Mouse (Mus musculus) kidney, postnatal 0 days (tissue): ENCODE data around the gene C77080. TPM values are rescaled to one million over a fixed set of nuclear protein-coding genes. Genes with fewer than 3 reads are reported as not detected.
A peak's percentile ranks its signal among the peaks of the same experiment; 100 is the strongest.

Experiments used
- ATAC-seq: fragments of 200-750 bp; cut with Nextera tagmentation; replicated peaks from 2 replicates; pipeline ENCODE4 v1.8.0; 2017; ENCODE audit warnings: low read depth, moderate number of reproducible peaks, moderate TSS enrichment, moderate library complexity; ENCODE audit not compliant: low FRiP score
- DNase-seq: peaks from one replicate; pipeline ENCODE4 v3.0.0-alpha.2; 2016; ENCODE audit warnings: low spot score
- H3K27ac ChIP-seq: fragments of 300-500 bp; sonication (generic); 2 replicates; pipeline ENCODE4 v1.5.1; 2014; ENCODE audit warnings: mild to moderate bottlenecking
- H3K27me3 ChIP-seq: fragments of 300-500 bp; sonication (generic); 2 replicates; pipeline ENCODE4 v1.6.1; 2014; ENCODE audit warnings: low read length, mixed read lengths; ENCODE audit not compliant: insufficient read depth
- H3K36me3 ChIP-seq: fragments of 300-500 bp; sonication (generic); 2 replicates; pipeline ENCODE4 v1.6.1; 2014; ENCODE audit warnings: low read length, mixed read lengths; ENCODE audit not compliant: insufficient read depth
- H3K4me1 ChIP-seq: fragments of 300-500 bp; sonication (generic); replicated peaks from 2 replicates; pipeline ENCODE4 v1.6.1; 2014; ENCODE audit warnings: antibody characterized with exemption, low read length, mixed read lengths; ENCODE audit not compliant: insufficient read depth
- H3K4me2 ChIP-seq: fragments of 300-500 bp; sonication (generic); 2 replicates; pipeline ENCODE4 v1.6.1; 2014; ENCODE audit warnings: mild to moderate bottlenecking, low read length, moderate library complexity, mixed read lengths
- H3K4me3 ChIP-seq: fragments of 300-500 bp; sonication (generic); replicated peaks from 2 replicates; pipeline ENCODE4 v1.5.1; 2014; ENCODE audit warnings: low read depth, low read length
- H3K9ac ChIP-seq: fragments of 300-500 bp; sonication (generic); 2 replicates; pipeline ENCODE4 v1.6.1; 2014; ENCODE audit warnings: low read depth, low read length
- H3K9me3 ChIP-seq: fragments of 300-500 bp; sonication (generic); replicated peaks from 2 replicates; pipeline ENCODE4 v1.6.1; 2016; ENCODE audit warnings: low read length, inconsistent platforms, mixed read lengths
- CTCF ChIP-seq: IDR thresholded peaks from 2 replicates; pipeline ENCODE4 v1.5.1; 2016; ENCODE audit warnings: antibody characterized with exemption, low read depth, mild to moderate bottlenecking, moderate library complexity
- WGBS: fragments of 180-500 bp; shearing (Covaris S2); extraction: QIAGEN DNeasy Blood & Tissue Kit; methylation state at CpG from one replicate; pipeline ENCODE4 v1.1.7; 2014; 5-methylcytosine and 5-hydroxymethylcytosine counted together
- polyA plus RNA-seq: library from polyadenylated mRNA; unstranded; fragments of >200 nt; fragmentation: Nextera tagmentation; extraction: Ambion mirVana; gene quantifications from 2 replicates; pipeline ENCODE4 v1.2.1, GENCODE M21; 2015

The C77080 gene
- polyA plus RNA-seq, 1 experiment from 2014 or later: 11.3 TPM

DNA sequence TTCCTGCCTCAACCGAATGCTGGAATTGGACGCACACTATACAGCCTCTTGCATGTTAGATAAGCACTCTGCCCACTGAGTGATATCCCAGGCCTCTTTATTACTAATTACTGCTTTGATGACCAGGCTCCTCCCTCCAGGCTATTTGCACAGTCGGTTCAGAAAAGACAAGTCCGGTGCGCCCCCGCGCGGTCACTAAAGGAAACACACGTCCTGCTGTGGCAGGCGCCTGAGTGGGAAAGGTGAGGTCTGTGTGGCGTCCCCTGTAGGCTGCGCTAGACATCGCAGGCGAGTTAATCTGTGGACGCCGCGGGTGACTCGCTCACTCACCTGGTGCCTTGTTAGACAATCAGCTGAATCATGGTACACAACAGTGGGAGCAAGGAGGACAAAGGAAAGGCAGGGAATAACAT, 15.3 kb upstream of the C77080 start:
- H3K27ac ChIP-seq: no peak overlapping the region
- H3K4me2 ChIP-seq: no peak overlapping the region
- peak; percentile 97 for DNase-seq
- no peak overlapping the region for H3K9ac ChIP-seq
- ATAC-seq: peak; percentile 46; the same call in 1 of the 2 replicates
- WGBS: under 1% methylated on average over 18 of the region's 18 CpGs
- peak; percentile 100 for TF ChIP-seq CTCF
- no peaks in the 10 kb centered on the region for H3K27me3 ChIP-seq
- H3K4me3 ChIP-seq: no peak overlapping the region
- no peaks in the 10 kb centered on the region; the same call in 1 of the 2 replicates for H3K4me1 ChIP-seq
- no peaks in the 10 kb centered on the region for H3K9me3 ChIP-seq
- no peaks in the 10 kb centered on the region for H3K36me3 ChIP-seq

DNA sequence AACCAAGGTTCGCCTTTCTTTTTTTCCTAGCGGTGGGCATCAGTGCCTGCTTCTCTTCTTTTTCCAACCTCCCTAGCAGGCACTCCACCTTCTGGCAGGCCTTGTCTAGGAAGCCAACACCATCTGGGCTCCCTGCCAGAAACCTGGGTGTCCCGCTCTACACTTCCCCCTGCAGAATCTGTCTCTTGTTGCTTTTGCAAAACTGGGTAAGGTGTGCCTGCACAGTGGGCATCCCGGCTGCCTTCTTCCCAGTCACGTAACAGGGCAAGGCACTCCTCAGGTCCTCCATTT, 11.5 kb upstream of the C77080 start:
- H3K27ac ChIP-seq: peak overlapping the region; percentile 68
- no peaks in the 10 kb centered on the region for H3K27me3 ChIP-seq
- no peaks in the 10 kb centered on the region; the same call in 1 of the 2 replicates for H3K4me1 ChIP-seq
- ATAC-seq (peak; percentile 27; the same call in 1 of the 2 replicates), DNase-seq (peak; percentile 69)
- H3K4me2 ChIP-seq: no peak overlapping the region; the same call in 1 of the 2 replicates
- H3K9me3 ChIP-seq: no peaks in the 10 kb centered on the region
- TF ChIP-seq CTCF: peak; percentile 59
- no peak overlapping the region for H3K9ac ChIP-seq
- H3K36me3 ChIP-seq: no peaks in the 10 kb centered on the region
- no peak overlapping the region for H3K4me3 ChIP-seq
- WGBS: 49% methylated on average over 5 of the region's 5 CpGs

DNA sequence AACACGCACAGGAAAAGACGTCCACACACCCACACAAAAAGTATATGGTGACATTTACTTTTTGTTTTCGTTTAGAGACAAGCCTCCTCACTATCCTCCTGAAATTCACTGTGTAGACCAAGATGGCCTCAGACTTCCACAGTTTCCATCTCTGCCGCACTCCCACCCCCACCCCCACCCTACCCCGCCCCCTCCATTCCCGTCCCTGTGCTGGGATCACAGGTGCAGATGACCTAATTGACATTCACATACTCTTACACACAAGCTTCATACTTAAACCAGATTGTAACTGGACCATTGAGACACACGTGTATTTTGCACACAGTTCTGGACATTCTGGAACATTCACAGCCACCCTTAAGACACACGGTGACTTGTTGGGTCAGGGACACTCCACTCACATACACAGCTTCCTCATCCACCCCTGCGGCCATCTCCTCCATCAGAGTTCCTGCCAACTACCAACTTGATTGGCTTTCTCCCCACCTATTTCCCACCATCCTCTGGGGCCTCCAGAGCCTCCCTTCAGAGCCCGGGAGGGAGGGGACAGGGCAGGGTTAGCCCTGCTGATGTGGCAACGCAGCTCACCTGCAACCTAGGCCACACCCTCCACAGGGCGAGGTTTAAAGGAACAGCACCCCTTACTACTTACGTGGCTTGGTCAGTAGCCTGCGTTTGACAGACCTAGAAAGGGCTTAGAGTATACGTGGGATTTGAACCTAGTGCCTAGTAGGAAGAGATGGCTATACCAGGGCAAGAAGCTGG, 11.0 kb upstream of the C77080 start:
- H3K4me3 ChIP-seq: no peak overlapping the region

DNA sequence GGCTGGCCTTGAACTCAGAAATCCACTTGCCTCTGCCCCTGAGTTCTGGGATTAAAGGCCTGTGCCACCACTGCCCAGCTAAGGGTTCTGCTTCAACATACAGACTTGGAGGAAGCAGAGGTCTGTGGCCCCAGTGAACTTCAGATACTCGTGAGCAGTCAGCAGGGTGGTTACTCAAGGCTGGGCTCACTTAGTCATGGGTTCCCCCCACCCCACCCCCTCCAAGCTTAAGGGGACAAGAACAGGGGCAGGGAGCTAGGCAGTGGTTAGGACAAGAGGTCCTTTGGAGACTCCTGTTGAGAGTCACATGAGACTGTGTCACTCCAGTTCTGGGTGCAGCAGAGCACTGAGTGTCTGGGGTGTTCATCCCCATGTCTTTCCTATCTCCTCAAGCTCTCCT, 7.5 kb upstream of the C77080 start:
- ATAC-seq (no peak), DNase-seq (no peak)
- no peaks in the 10 kb centered on the region for H3K27me3 ChIP-seq
- H3K4me3 ChIP-seq: no peak overlapping the region
- no peak overlapping the region for H3K27ac ChIP-seq
- H3K4me1 ChIP-seq: peaks cover 2% of the 10 kb centered on the region
- 46% methylated on average over 1 of the region's 1 CpGs for WGBS
- no peaks in the 10 kb centered on the region for H3K9me3 ChIP-seq
- H3K9ac ChIP-seq: no peak overlapping the region
- no peak overlapping the region for H3K4me2 ChIP-seq
- TF ChIP-seq CTCF: no peak
- no peaks in the 10 kb centered on the region for H3K36me3 ChIP-seq

More for the DNA sequence above, 11.0 kb upstream of the C77080 start:
- no peak overlapping the region for H3K9ac ChIP-seq
- H3K4me1 ChIP-seq: no peaks in the 10 kb centered on the region; the same call in 1 of the 2 replicates
- H3K36me3 ChIP-seq: no peaks in the 10 kb centered on the region
- TF ChIP-seq CTCF: no peak
- ATAC-seq: peak; percentile 86
- 24% methylated on average over 15 of the region's 15 CpGs for WGBS
- no peaks in the 10 kb centered on the region for H3K27me3 ChIP-seq
- H3K9me3 ChIP-seq: no peaks in the 10 kb centered on the region
- peak overlapping the region; percentile 68 for H3K27ac ChIP-seq
- DNase-seq: no peak
- peak overlapping the region; percentile 13; the same call in 1 of the 2 replicates for H3K4me2 ChIP-seq

DNA sequence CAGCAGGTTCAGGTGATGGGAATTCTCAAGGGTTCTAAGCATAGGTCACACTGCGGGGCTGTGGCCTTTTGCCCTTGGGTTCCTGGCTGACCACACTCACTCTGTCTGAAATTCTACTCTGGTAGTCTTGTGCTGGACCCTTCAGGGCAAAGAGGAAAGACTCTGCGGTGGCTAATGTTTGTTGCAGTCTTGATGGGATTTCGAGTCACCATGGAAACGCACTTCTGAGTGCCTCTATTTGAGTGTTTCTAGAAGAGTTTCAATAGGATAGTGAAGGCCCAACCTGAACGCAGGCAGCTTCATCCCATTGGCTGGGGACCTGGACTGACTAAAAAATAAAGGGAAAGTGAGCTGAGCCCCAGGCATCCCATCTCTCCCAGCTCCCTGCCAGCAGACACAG, 5.6 kb upstream of the C77080 start:
- TF ChIP-seq CTCF: no peak
- 77% methylated on average over 5 of the region's 5 CpGs for WGBS

DNA sequence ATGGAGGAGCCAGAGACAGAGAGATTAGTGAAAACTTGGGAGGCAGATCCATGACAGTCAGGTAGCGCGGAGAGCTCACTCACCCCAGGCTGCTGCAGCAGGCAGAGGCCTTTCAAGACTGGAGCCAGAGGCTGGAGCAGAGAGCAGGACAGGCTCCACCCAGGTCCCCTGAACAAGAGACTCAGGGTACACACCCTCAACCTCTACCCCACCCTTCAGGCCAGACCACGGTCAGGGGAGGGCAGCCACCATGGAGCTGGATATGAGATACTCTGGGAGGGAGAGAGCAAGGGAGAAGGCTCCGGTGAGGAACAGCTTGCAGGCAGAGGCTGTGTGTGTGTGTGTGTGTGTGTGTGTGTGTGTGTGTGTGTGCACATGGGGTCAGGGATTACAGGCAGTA, 5.0 kb upstream of the C77080 start:
- H3K4me2 ChIP-seq: no peak overlapping the region
- no peaks in the 10 kb centered on the region for H3K9me3 ChIP-seq
- no peak for TF ChIP-seq CTCF
- no peak overlapping the region for H3K4me3 ChIP-seq
- no peaks in the 10 kb centered on the region for H3K36me3 ChIP-seq
- no peak overlapping the region for H3K27ac ChIP-seq
- ATAC-seq: no peak
- no peak for DNase-seq
- 68% methylated on average over 4 of the region's 4 CpGs for WGBS
- no peak overlapping the region for H3K9ac ChIP-seq
- peaks cover 5% of the 10 kb centered on the region for H3K4me1 ChIP-seq
- no peaks in the 10 kb centered on the region for H3K27me3 ChIP-seq

More for the DNA sequence above, 5.6 kb upstream of the C77080 start:
- H3K36me3 ChIP-seq: no peaks in the 10 kb centered on the region
- H3K9me3 ChIP-seq: no peaks in the 10 kb centered on the region
- H3K4me2 ChIP-seq: no peak overlapping the region
- ATAC-seq (no peak), DNase-seq (no peak)
- H3K9ac ChIP-seq: no peak overlapping the region
- H3K4me3 ChIP-seq: no peak overlapping the region
- H3K27me3 ChIP-seq: no peaks in the 10 kb centered on the region
- peaks cover 5% of the 10 kb centered on the region for H3K4me1 ChIP-seq
- H3K27ac ChIP-seq: no peak overlapping the region
